Mouse (Mus musculus): Measurements from ENCODE around the gene Mmaa. TPM values are rescaled to one million over a fixed set of nuclear protein-coding genes. Genes with fewer than 3 reads are reported as not detected.

The Mmaa gene
- polyA plus RNA-seq, 1 experiment from 2014 or later: 4.5 TPM

GRCm38 (mm10) chr8:79273776-79274175, 21.0 kb downstream of the Mmaa start:
- WGBS (ENCODE audit: missing documents): 88% methylated on average over 6 of the region's 6 CpGs
- no peak overlapping the region for H3K4me3 ChIP-seq (ENCODE audit: inconsistent target)
- H3K27ac ChIP-seq: no peak overlapping the region
- H3K79me2 ChIP-seq (ENCODE audit: inconsistent target): no peaks in the 10 kb centered on the region
- peaks cover 40% of the 10 kb centered on the region; the same call in 1 of the 2 replicates for H3K36me3 ChIP-seq (ENCODE audit: inconsistent target)

GRCm38 (mm10) chr8:79272676-79273075, 22.1 kb downstream of the Mmaa start:
- Histone ChIP-seq H3K27ac (no peak overlapping the region), H3K4me3 (ENCODE audit: inconsistent target) (no peak overlapping the region), H3K79me2 (ENCODE audit: inconsistent target) (no peaks in the 10 kb centered on the region), H3K36me3 (ENCODE audit: inconsistent target) (peaks cover 48% of the 10 kb centered on the region; the same call in 1 of the 2 replicates)
- 94% methylated on average over 4 of the region's 4 CpGs for WGBS (ENCODE audit: missing documents)

- Histone ChIP-seq H3K36me3 (ENCODE audit: inconsistent target) (peaks cover 44% of the 10 kb centered on the region; the same call in 1 of the 2 replicates), H3K4me3 (ENCODE audit: inconsistent target) (no peak overlapping the region), H3K79me2 (ENCODE audit: inconsistent target) (no peaks in the 10 kb centered on the region), H3K27ac (no peak overlapping the region)
- WGBS (ENCODE audit: missing documents): 95% methylated on average over 7 of the region's 7 CpGs
Observed at GRCm38 (mm10) chr8:79268921-79269320, 25.8 kb downstream of the Mmaa start.

GRCm38 (mm10) chr8:79261920-79262319, 32.8 kb downstream of the Mmaa start:
- no peaks in the 10 kb centered on the region for H3K36me3 ChIP-seq (ENCODE audit: inconsistent target)
- no peak overlapping the region for H3K27ac ChIP-seq
- WGBS (ENCODE audit: missing documents): 97% methylated on average over 5 of the region's 5 CpGs
- no peaks in the 10 kb centered on the region for H3K79me2 ChIP-seq (ENCODE audit: inconsistent target)
- H3K4me3 ChIP-seq (ENCODE audit: inconsistent target): no peak overlapping the region

GRCm38 (mm10) chr8:79256076-79256705, 38.5 kb downstream of the Mmaa start:
- WGBS (ENCODE audit: missing documents): 94% methylated on average over 8 of the region's 8 CpGs
- Histone ChIP-seq H3K79me2 (ENCODE audit: inconsistent target) (no peaks in the 10 kb centered on the region), H3K36me3 (ENCODE audit: inconsistent target) (no peaks in the 10 kb centered on the region), H3K4me3 (ENCODE audit: inconsistent target) (no peak overlapping the region), H3K27ac (no peak overlapping the region)

- Histone ChIP-seq H3K27ac (no peak overlapping the region), H3K36me3 (ENCODE audit: inconsistent target) (no peaks in the 10 kb centered on the region), H3K79me2 (ENCODE audit: inconsistent target) (no peaks in the 10 kb centered on the region), H3K4me3 (ENCODE audit: inconsistent target) (no peak overlapping the region)
- 94% methylated on average over 6 of the region's 6 CpGs for WGBS (ENCODE audit: missing documents)
Observed at GRCm38 (mm10) chr8:79253742-79254141, 41.0 kb downstream of the Mmaa start.

- H3K4me3 ChIP-seq (ENCODE audit: inconsistent target): no peak within 1 kb of the TSS
- H3K79me2 ChIP-seq (ENCODE audit: inconsistent target): no peaks in the 10 kb centered on the region
- 96% methylated on average over 6 of the region's 6 CpGs for WGBS (ENCODE audit: missing documents)
- no peaks in the 10 kb centered on the region for H3K36me3 ChIP-seq (ENCODE audit: inconsistent target)
- no peak within 1 kb of the TSS for H3K27ac ChIP-seq
Observed at GRCm38 (mm10) chr8:79248470-79248869, 46.3 kb downstream of the Mmaa start, which contains the start of gene 1700011L22Rik. 1700011L22Rik (minus strand) TSS chr8:79248570.

GRCm38 (mm10) chr8:79243422-79243821, 51.3 kb downstream of the Mmaa start:
- Histone ChIP-seq H3K27ac (peak overlapping the region; percentile 44), H3K79me2 (ENCODE audit: inconsistent target) (no peaks in the 10 kb centered on the region), H3K4me3 (ENCODE audit: inconsistent target) (no peak overlapping the region), H3K36me3 (ENCODE audit: inconsistent target) (no peaks in the 10 kb centered on the region)
- WGBS (ENCODE audit: missing documents): 80% methylated on average over 2 of the region's 2 CpGs

- H3K79me2 ChIP-seq (ENCODE audit: inconsistent target): no peaks in the 10 kb centered on the region
- no peak overlapping the region for H3K27ac ChIP-seq
- WGBS (ENCODE audit: missing documents): 93% methylated on average over 7 of the region's 7 CpGs
- no peaks in the 10 kb centered on the region for H3K36me3 ChIP-seq (ENCODE audit: inconsistent target)
- no peak overlapping the region for H3K4me3 ChIP-seq (ENCODE audit: inconsistent target)
Observed at GRCm38 (mm10) chr8:79239996-79240395, 54.7 kb downstream of the Mmaa start.

GRCm38 (mm10) chr8:79239320-79239719, 55.4 kb downstream of the Mmaa start:
- Histone ChIP-seq H3K79me2 (ENCODE audit: inconsistent target) (no peaks in the 10 kb centered on the region), H3K4me3 (ENCODE audit: inconsistent target) (no peak overlapping the region), H3K36me3 (ENCODE audit: inconsistent target) (no peaks in the 10 kb centered on the region), H3K27ac (no peak overlapping the region)
- 11% methylated on average over 3 of the region's 3 CpGs for WGBS (ENCODE audit: missing documents)

GRCm38 (mm10) chr8:79229266-79229888, 65.4 kb downstream of the Mmaa start:
- H3K4me3 ChIP-seq (ENCODE audit: inconsistent target): no peak overlapping the region
- H3K79me2 ChIP-seq (ENCODE audit: inconsistent target): no peaks in the 10 kb centered on the region; the same call in 1 of the 2 replicates
- 95% methylated on average over 8 of the region's 8 CpGs for WGBS (ENCODE audit: missing documents)
- H3K27ac ChIP-seq: no peak overlapping the region
- H3K36me3 ChIP-seq (ENCODE audit: inconsistent target): peaks cover 35% of the 10 kb centered on the region

GRCm38 (mm10) chr8:79227916-79228315, 66.8 kb downstream of the Mmaa start:
- WGBS (ENCODE audit: missing documents): 79% methylated on average over 3 of the region's 3 CpGs
- H3K27ac ChIP-seq: no peak overlapping the region
- no peak overlapping the region for H3K4me3 ChIP-seq (ENCODE audit: inconsistent target)
- no peaks in the 10 kb centered on the region; the same call in 1 of the 2 replicates for H3K79me2 ChIP-seq (ENCODE audit: inconsistent target)
- H3K36me3 ChIP-seq (ENCODE audit: inconsistent target): peaks cover 35% of the 10 kb centered on the region

GRCm38 (mm10) chr8:79227194-79227593, 67.5 kb downstream of the Mmaa start:
- Histone ChIP-seq H3K4me3 (ENCODE audit: inconsistent target) (no peak overlapping the region), H3K27ac (no peak overlapping the region), H3K79me2 (ENCODE audit: inconsistent target) (no peaks in the 10 kb centered on the region; the same call in 1 of the 2 replicates), H3K36me3 (ENCODE audit: inconsistent target) (peaks cover 35% of the 10 kb centered on the region)
- WGBS (ENCODE audit: missing documents): 86% methylated on average over 4 of the region's 4 CpGs

- no peaks in the 10 kb centered on the region; the same call in 1 of the 2 replicates for H3K79me2 ChIP-seq (ENCODE audit: inconsistent target)
- H3K27ac ChIP-seq: peak overlapping the region; percentile 93
- peak overlapping the region; percentile 28 for H3K4me3 ChIP-seq (ENCODE audit: inconsistent target)
- 28% methylated on average over 3 of the region's 3 CpGs for WGBS (ENCODE audit: missing documents)
- H3K36me3 ChIP-seq (ENCODE audit: inconsistent target): peaks cover 34% of the 10 kb centered on the region
Observed at GRCm38 (mm10) chr8:79226046-79226445, 68.7 kb downstream of the Mmaa start.

GRCm38 (mm10) chr8:79225586-79225985, 69.2 kb downstream of the Mmaa start:
- Histone ChIP-seq H3K27ac (peak overlapping the region; percentile 93), H3K4me3 (ENCODE audit: inconsistent target) (peak overlapping the region; percentile 28), H3K79me2 (ENCODE audit: inconsistent target) (no peaks in the 10 kb centered on the region; the same call in 1 of the 2 replicates), H3K36me3 (ENCODE audit: inconsistent target) (peaks cover 29% of the 10 kb centered on the region)
- WGBS (ENCODE audit: missing documents): 5% methylated on average over 7 of the region's 7 CpGs
